Mouse (Mus musculus): Measurements from ENCODE around the gene Chd1.

DNA sequence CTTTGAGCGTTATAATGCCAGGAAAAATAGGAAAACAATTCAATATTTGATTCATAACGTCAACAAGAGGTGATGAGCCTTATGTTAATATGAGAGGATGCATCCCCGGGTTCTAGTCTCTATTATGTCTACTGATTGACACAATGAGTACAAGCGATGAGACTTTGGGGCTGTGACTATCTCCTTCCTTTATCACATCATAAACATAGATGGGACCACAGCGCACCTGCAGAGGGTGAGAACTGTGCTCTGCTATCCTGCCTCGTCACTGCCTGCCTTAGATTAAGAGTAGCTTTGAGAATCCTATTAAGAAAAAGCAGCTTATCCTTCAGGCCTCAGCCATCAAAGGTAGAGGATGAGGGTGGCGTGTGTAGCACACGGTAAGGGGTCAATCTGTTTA is 85.9 kb downstream of the Chd1 start:
- TF ChIP-seq GATA2 (IDR thresholded peaks at IDR 0.05; ENCODE audit: borderline replicate concordance, low read depth, low read length) (no peak), CTCF (IDR thresholded peaks at IDR 0.05; ENCODE audit: low read depth, low read length) (no peak), POLR2AphosphoS5 (IDR thresholded peaks at IDR 0.05; ENCODE audit: insufficient replicate concordance, low read depth, low read length) (no peak)
